Mouse (Mus musculus): ENCODE measurements around the gene Mmp21. TPM values are rescaled to one million over a fixed set of nuclear protein-coding genes. Genes with fewer than 3 reads are reported as not detected.
"Not testable (repeated sequence)": the region's sequence is repeated elsewhere in the genome, so short reads cannot be mapped to it uniquely, and the experiment has no call there.

Gene Mmp21
- not detected for total RNA-seq (2018; cell fraction: chromatin; rRNA removed)
- not detected for total RNA-seq (2018; cell fraction: cytosol; rRNA removed)
- total RNA-seq (2018; cell fraction: nucleus; rRNA removed) = not detected
- not detected in 3 replicates for polyA plus RNA-seq (2018)

- H3K79me2 ChIP-seq (ENCODE audit: inconsistent target) = no peaks in the 10 kb centered on the region
- no peak within 1 kb of the TSS for H3K4me3 ChIP-seq (ENCODE audit: inconsistent target)
- no peaks in the 10 kb centered on the region for H3K36me3 ChIP-seq (ENCODE audit: inconsistent target)
- WGBS (ENCODE audit: missing documents) = 95% methylated on average over 3 of the region's 3 CpGs
- H3K27ac ChIP-seq = no peak within 1 kb of the TSS
These were observed at the start of gene Mmp21 for GRCm38 (mm10) chr7:133679961-133680360. Gene Mmp21, minus strand, starts transcription at chr7:133680061.

DNA sequence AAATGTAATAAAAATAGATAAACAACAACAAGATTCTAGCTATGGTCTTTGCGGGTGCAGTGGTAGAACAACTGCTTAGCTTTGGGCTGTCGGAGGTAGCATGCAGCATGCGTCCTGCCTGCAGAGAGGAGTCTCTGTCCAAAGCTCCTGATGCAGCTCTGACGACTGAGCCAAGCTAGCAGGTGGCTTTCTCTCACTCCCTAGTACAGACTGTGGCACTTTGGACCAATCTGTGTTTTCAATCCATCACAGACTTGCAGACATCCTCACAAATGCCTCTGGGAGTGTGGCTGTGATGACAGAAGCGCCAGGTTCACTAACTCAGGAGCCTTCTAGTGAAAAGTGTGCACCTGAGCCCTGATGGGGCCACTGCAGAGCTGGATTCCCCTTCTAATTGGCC is 49.5 kb upstream of the Mmp21 start:
- 95% methylated on average over 5 of the region's 5 CpGs for WGBS (ENCODE audit: missing documents)
- Histone ChIP-seq H3K27ac (no peak overlapping the region), H3K4me3 (ENCODE audit: inconsistent target) (no peak overlapping the region), H3K79me2 (ENCODE audit: inconsistent target) (no peaks in the 10 kb centered on the region), H3K36me3 (ENCODE audit: inconsistent target) (peaks cover 16% of the 10 kb centered on the region; the same call in 1 of the 2 replicates)

DNA sequence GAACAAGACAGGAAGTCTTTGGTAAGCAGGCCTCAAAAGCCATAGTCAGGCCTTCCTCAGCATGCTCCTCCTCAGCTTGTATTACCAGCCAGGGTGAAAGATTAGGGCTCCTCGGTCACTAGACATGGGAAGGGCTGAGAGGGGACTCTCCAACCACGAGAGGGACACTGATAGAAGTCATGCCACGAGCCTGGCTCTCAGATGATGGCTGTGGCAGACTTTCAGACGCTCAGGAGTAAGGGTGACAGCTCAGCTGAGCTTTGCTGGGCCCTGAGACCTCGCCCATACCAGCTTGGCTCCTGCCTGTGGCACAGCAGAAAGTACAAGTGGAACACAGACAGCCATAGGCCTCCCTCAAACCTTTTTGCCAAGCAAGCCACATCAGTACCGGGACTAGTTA is 47.2 kb upstream of the Mmp21 start:
- no peak overlapping the region for H3K4me3 ChIP-seq (ENCODE audit: inconsistent target)
- H3K27ac ChIP-seq = no peak overlapping the region
- 87% methylated on average over 6 of the region's 6 CpGs for WGBS (ENCODE audit: missing documents)
- peaks cover 31% of the 10 kb centered on the region for H3K36me3 ChIP-seq (ENCODE audit: inconsistent target)
- H3K79me2 ChIP-seq (ENCODE audit: inconsistent target) = no peaks in the 10 kb centered on the region

DNA sequence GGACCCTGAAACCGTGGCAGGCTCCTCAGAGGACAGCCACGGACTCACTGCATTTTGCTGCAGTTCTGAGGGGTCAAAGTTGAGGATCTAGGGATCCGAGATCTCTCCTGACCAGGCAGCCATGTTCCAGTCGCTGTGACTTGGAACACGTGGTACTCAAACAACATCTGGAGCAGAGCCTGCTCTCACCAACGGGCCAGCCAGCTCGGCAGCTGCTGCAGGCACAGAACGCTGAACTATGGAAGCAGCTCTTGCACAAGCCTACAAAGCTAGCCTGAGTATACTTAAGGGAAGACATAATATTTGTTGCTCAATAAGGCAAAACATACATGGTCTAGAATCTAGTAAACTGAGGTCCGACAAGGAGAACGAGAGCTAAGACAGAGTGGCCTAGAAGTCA is 45.7 kb upstream of the Mmp21 start:
- no peaks in the 10 kb centered on the region for H3K79me2 ChIP-seq (ENCODE audit: inconsistent target)
- no peak overlapping the region for H3K4me3 ChIP-seq (ENCODE audit: inconsistent target)
- peaks cover 44% of the 10 kb centered on the region for H3K36me3 ChIP-seq (ENCODE audit: inconsistent target)
- WGBS (ENCODE audit: missing documents) = 94% methylated on average over 10 of the region's 10 CpGs
- H3K27ac ChIP-seq = no peak overlapping the region

- peaks cover 52% of the 10 kb centered on the region for H3K36me3 ChIP-seq (ENCODE audit: inconsistent target)
- H3K27ac ChIP-seq = no peak overlapping the region
- no peaks in the 10 kb centered on the region for H3K79me2 ChIP-seq (ENCODE audit: inconsistent target)
- 80% methylated on average over 10 of the region's 10 CpGs for WGBS (ENCODE audit: missing documents)
- H3K4me3 ChIP-seq (ENCODE audit: inconsistent target) = no peak overlapping the region
These were observed 45.0 kb upstream of the Mmp21 start for GRCm38 (mm10) chr7:133724844-133725243.

DNA sequence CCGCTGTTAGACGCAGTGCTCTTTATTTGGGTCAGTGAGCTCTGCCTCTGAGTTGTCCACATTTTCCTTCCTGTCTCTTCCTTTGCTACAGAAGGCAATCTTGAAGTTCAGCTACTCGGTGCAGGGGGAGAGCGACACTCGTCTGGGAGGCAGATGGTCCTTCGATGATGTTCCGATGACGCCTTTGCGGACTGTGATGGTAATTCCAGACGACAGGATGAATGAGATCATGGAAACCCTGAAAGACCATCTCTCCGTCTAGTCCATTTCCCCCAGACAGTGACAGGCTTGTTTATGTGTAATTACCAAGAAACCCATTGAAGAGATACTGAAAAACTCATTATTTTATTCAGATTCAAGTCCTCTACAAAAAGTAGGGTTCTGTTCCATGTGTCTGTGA is 40.8 kb upstream of the Mmp21 start:
- Histone ChIP-seq H3K36me3 (ENCODE audit: inconsistent target) (peaks cover 91% of the 10 kb centered on the region), H3K79me2 (ENCODE audit: inconsistent target) (no peaks in the 10 kb centered on the region), H3K4me3 (ENCODE audit: inconsistent target) (no peak overlapping the region), H3K27ac (no peak overlapping the region)
- WGBS (ENCODE audit: missing documents) = 94% methylated on average over 11 of the region's 11 CpGs

DNA sequence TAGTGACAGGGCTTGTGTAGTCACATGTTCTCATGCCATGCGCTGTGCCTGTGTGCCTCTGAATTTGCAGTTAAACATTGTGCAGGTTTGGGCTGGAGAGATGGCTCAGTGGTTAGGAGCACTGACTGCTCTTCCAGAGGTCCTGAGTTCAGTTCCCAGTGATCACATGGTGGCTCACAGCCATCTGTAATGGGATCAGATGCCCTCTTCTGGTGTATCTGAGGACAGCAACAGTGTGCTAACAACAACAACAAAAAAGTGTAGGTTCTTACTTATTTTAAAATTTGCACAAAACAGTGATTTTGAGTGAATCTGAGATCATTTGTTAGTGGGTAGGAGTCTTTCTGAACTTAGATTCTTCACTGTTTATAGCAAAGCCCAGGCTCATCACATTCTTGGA is 38.7 kb upstream of the Mmp21 start:
- no peak overlapping the region for H3K4me3 ChIP-seq (ENCODE audit: inconsistent target)
- no peak overlapping the region for H3K27ac ChIP-seq
- H3K79me2 ChIP-seq (ENCODE audit: inconsistent target) = no peaks in the 10 kb centered on the region
- H3K36me3 ChIP-seq (ENCODE audit: inconsistent target) = peaks cover 96% of the 10 kb centered on the region
- whole genome bisulfite sequencing (ENCODE audit: missing documents) = 100% methylated on average over 1 of the region's 1 CpGs

- Histone ChIP-seq H3K79me2 (ENCODE audit: inconsistent target) (no peaks in the 10 kb centered on the region), H3K27ac (no peak overlapping the region)
- 95% methylated on average over 4 of the region's 4 CpGs for WGBS (ENCODE audit: missing documents)
These were observed 35.5 kb upstream of the Mmp21 start for GRCm38 (mm10) chr7:133715387-133715786.

DNA sequence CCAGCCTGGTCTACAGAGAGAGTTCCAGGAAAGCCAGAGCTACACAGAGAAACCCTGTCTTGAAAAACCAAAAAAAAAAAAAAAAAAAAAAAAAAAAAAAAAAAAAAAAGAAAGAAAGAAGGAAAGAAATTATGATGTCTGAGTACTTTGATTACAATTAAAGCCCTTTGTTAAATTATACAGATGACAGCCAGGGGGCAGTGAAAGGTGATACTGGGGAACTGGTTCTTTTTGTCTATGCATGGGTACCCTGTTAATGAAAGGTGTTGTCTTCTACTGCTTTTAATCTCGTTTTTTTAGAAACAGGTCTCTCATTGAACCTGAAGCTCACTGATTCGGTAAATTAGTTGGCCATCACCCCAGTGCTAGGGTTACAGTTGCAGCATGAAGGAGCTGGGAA is 27.4 kb upstream of the Mmp21 start:
- Histone ChIP-seq H3K79me2 (ENCODE audit: inconsistent target) (peaks cover 7% of the 10 kb centered on the region; the same call in 1 of the 2 replicates), H3K36me3 (ENCODE audit: inconsistent target) (0 out of 2 replicates have a peak, but pooled peaks cover 8% of the 10 kb centered on the region), H3K27ac (no peak overlapping the region), H3K4me3 (ENCODE audit: inconsistent target) (no peak overlapping the region)
- 85% methylated on average over 2 of the region's 2 CpGs for WGBS (ENCODE audit: missing documents)

More at GRCm38 (mm10) chr7:133715387-133715786, 35.5 kb upstream of the Mmp21 start:
- H3K4me3 ChIP-seq (ENCODE audit: inconsistent target) = no peak overlapping the region
- H3K36me3 ChIP-seq (ENCODE audit: inconsistent target) = peaks cover 79% of the 10 kb centered on the region

DNA sequence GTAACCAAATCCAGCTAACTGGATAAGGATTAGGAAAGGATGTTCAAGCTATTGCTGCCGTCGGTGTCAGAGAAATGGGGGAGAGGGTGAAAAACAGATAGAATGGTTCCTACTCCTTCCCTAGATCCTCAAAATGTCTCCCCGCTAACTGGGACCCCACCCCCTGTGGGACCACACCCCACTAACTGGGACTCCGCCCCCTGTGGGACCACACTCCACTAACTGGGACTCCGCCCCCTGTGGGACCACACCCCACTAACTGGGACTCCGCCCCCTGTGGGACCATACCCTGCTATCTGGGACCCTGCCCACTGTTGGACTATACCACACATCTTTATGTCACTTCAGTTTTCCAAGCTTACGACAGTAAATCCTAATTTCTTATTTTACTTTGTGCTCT is 24.0 kb upstream of the Mmp21 start:
- 95% methylated on average over 7 of the region's 7 CpGs for WGBS (ENCODE audit: missing documents)
- Histone ChIP-seq H3K4me3 (ENCODE audit: inconsistent target) (no peak overlapping the region), H3K27ac (no peak overlapping the region), H3K36me3 (ENCODE audit: inconsistent target) (no peaks in the 10 kb centered on the region), H3K79me2 (ENCODE audit: inconsistent target) (no peaks in the 10 kb centered on the region)

DNA sequence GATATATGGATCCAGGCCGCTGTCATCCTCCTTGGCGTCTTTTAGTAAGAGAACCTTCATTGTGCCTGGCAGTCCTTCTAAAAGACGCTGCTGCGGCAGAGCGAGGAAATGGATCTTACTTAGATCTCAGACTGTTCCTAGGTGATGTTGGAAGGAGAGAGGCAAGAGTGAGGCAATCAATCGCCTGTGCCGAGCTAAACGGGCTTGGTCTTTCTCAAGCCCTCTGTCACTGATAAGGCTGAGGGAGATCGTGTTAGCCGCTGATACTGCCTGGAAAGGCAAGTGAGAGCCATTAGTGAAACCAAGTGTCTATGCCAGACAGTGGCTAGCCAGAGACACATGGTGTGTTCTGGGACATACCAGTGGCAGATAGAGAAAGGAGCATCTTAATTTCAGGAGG is 22.5 kb upstream of the Mmp21 start:
- H3K27ac ChIP-seq = no peak overlapping the region
- 97% methylated on average over 10 of the region's 10 CpGs for WGBS (ENCODE audit: missing documents)
- H3K4me3 ChIP-seq (ENCODE audit: inconsistent target) = no peak overlapping the region
- H3K36me3 ChIP-seq (ENCODE audit: inconsistent target) = 0 out of 2 replicates have a peak, but pooled peaks cover under 1% of the 10 kb centered on the region
- no peaks in the 10 kb centered on the region for H3K79me2 ChIP-seq (ENCODE audit: inconsistent target)

GRCm38 (mm10) chr7:133701366-133701765 is 21.5 kb upstream of the Mmp21 start:
- H3K27ac ChIP-seq = no peak overlapping the region
- 0 out of 2 replicates have a peak, but pooled peaks cover 6% of the 10 kb centered on the region for H3K36me3 ChIP-seq (ENCODE audit: inconsistent target)
- WGBS (ENCODE audit: missing documents) = 95% methylated on average over 7 of the region's 7 CpGs
- no peak overlapping the region for H3K4me3 ChIP-seq (ENCODE audit: inconsistent target)
- no peaks in the 10 kb centered on the region for H3K79me2 ChIP-seq (ENCODE audit: inconsistent target)

DNA sequence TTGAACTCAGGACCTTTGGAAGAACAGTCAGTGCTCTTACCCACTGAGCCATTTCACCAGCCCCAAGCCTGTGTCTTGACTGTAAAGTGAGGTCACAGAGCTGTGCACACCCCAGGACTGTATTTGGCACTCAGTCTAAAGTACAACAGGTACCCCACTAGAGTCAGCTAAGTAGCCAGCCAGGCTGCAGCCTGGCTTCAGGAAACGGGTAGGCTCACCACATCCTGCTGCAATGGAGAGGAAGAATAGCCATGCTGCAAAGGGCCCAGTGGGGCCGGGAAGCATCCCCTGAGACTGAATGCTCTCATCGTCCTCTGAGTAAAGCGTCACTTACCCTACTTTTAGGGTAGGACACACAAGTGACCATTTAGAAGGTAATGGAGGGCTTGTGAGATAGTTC is 20.0 kb upstream of the Mmp21 start:
- H3K4me3 ChIP-seq (ENCODE audit: inconsistent target) = no peak overlapping the region
- H3K27ac ChIP-seq = no peak overlapping the region
- H3K79me2 ChIP-seq (ENCODE audit: inconsistent target) = no peaks in the 10 kb centered on the region
- 36% methylated on average over 4 of the region's 4 CpGs for WGBS (ENCODE audit: missing documents)
- 0 out of 2 replicates have a peak, but pooled peaks cover 6% of the 10 kb centered on the region for H3K36me3 ChIP-seq (ENCODE audit: inconsistent target)

DNA sequence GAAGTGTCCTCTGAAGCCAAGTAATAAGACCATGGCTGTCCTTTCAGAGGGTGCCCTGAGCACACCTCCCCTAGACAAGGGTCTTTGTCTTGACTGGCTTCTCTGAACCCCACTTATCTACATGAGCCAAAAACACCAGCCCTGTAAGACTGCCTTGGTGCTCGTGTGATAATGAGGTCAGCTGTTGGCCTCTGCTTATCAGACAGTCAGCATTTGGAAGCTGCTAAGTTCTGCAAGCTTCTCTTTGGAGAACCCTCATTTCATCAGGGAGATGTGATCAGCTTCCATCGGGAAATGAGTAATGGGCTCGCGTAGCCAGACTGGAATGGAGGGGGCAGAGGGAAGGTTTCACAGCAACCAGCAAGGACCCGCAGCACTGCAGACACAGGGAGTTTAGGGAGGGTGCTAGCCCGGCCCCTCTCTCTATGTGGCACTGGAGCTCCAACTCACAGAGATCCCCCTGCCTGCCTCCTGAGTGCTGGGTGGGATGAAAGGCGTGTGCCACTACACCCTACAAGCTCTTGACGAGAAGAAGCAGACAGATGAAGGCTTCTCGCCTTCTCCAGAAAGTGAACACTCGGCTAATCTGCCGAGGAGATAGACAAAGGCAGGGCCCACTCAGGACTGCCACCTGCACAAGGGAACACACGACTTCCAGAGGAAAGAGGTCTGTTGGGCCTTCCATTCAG is 18.3 kb upstream of the Mmp21 start:
- no peak overlapping the region for H3K4me3 ChIP-seq (ENCODE audit: inconsistent target)
- no peaks in the 10 kb centered on the region for H3K79me2 ChIP-seq (ENCODE audit: inconsistent target)
- WGBS (ENCODE audit: missing documents) = 97% methylated on average over 12 of the region's 12 CpGs
- H3K36me3 ChIP-seq (ENCODE audit: inconsistent target) = 0 out of 2 replicates have a peak, but pooled peaks cover 6% of the 10 kb centered on the region
- no peak overlapping the region for H3K27ac ChIP-seq

- H3K36me3 ChIP-seq (ENCODE audit: inconsistent target) = peaks cover 29% of the 10 kb centered on the region; the same call in 1 of the 2 replicates
- not testable (repeated sequence) for H3K27ac ChIP-seq; H3K79me2 ChIP-seq (ENCODE audit: inconsistent target); H3K4me3 ChIP-seq (ENCODE audit: inconsistent target)
These were observed 5.8 kb upstream of the Mmp21 start for GRCm38 (mm10) chr7:133685644-133686043.
